Comparison of ENCODE assay signal across 12 mouse cellular contexts in the genomic region with DNA sequence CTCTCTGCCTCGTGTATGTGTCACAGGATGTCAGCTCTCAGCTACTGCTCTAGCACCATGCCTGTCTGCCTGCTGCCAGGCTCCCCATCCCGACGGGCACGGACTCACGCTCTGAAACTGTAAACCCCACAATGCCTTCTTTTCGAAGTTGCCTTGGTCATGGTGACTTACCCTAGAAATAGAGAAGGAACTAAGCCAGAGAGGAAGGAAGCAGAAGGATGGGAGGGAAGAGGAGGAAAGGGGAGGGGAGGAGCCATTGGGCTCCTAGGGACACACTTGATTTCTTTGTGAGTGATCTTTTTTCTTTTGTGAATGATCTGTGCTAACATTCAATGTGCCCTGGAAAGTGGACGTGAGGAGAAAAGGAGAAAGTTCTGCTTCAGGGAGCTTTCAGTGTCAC. TPM values are rescaled to one million over a fixed set of nuclear protein-coding genes. Genes with fewer than 3 reads are reported as not detected.
A peak's percentile ranks its signal among the peaks of the same experiment; 100 is the strongest.
DNase-seq lines count a peak whose midpoint lies in the region; ATAC-seq lines count a peak whose summit lies in the region.
"Had no signal": no experiment of that assay in that cellular context is flagged by ENCODE, and none has a peak within 500 bp of the region (broad histone marks: within the 10 kb centered on the region; RNA-seq: fewer than 3 reads in every experiment).

No protein-coding gene starts in this region.

- no peak overlapping the region for H3K4me3 ChIP-seq in forebrain, embryonic 15.5 days
- H3K4me3 ChIP-seq in forebrain, embryonic 16.5 days (replicated peaks; ENCODE audit: low read length), result no peak overlapping the region
- no peak overlapping the region for H3K4me3 ChIP-seq in intestine, embryonic 16.5 days (ENCODE audit: low read length)
- H3K4me3 ChIP-seq in intestine, embryonic 15.5 days (replicated peaks), result no peak overlapping the region
- H3K4me3 ChIP-seq in limb, embryonic 10.5 days, result peak overlapping the region; percentile 33; the same call in 1 of the 2 replicates

- no peak overlapping the region for H3K27ac ChIP-seq in forebrain, embryonic 15.5 days (replicated peaks)
- no peak overlapping the region for H3K27ac ChIP-seq in forebrain, embryonic 16.5 days (ENCODE audit: low read length)
- H3K27ac ChIP-seq in intestine, embryonic 16.5 days (ENCODE audit: low read length), result no peak overlapping the region
- H3K27ac ChIP-seq in intestine, embryonic 15.5 days, result no peak overlapping the region
- peak overlapping the region; percentile 73 for H3K27ac ChIP-seq in limb, embryonic 10.5 days
- H3K27ac ChIP-seq: liver, embryonic 14.5 days had no signal

- H3K4me1 ChIP-seq in forebrain, embryonic 15.5 days, result no peaks in the 10 kb centered on the region
- H3K4me1 ChIP-seq in forebrain, embryonic 16.5 days (replicated peaks; ENCODE audit: control insufficient read depth, insufficient read depth, low read length), result no peaks in the 10 kb centered on the region
- H3K4me1 ChIP-seq in intestine, embryonic 16.5 days (ENCODE audit: control insufficient read depth, insufficient read depth, low read length), result peaks cover 12% of the 10 kb centered on the region; the same call in 1 of the 2 replicates
- H3K4me1 ChIP-seq in intestine, embryonic 15.5 days (replicated peaks), result peaks cover 29% of the 10 kb centered on the region
- H3K4me1 ChIP-seq in limb, embryonic 10.5 days, result peaks cover 42% of the 10 kb centered on the region

- H3K27me3 ChIP-seq in forebrain, embryonic 15.5 days, result no peaks in the 10 kb centered on the region
- no peaks in the 10 kb centered on the region for H3K27me3 ChIP-seq in forebrain, embryonic 16.5 days (replicated peaks; ENCODE audit: control insufficient read depth, insufficient read depth, low read length)
- H3K27me3 ChIP-seq in intestine, embryonic 16.5 days (replicated peaks; ENCODE audit: control insufficient read depth, insufficient read depth, low read length), result no peaks in the 10 kb centered on the region
- no peaks in the 10 kb centered on the region for H3K27me3 ChIP-seq in intestine, embryonic 15.5 days (replicated peaks)
- no peaks in the 10 kb centered on the region for H3K27me3 ChIP-seq in limb, embryonic 10.5 days (ENCODE audit: low read depth, poor library complexity, severe bottlenecking)

- H3K36me3 ChIP-seq in forebrain, embryonic 15.5 days, result peaks cover under 1% of the 10 kb centered on the region; the same call in 1 of the 2 replicates
- no peaks in the 10 kb centered on the region for H3K36me3 ChIP-seq in forebrain, embryonic 16.5 days (ENCODE audit: control insufficient read depth, insufficient read depth)
- H3K36me3 ChIP-seq in intestine, embryonic 16.5 days (ENCODE audit: control insufficient read depth, insufficient read depth, low read length), result no peaks in the 10 kb centered on the region
- no peaks in the 10 kb centered on the region for H3K36me3 ChIP-seq in intestine, embryonic 15.5 days
- peaks cover 5% of the 10 kb centered on the region; the same call in 1 of the 2 replicates for H3K36me3 ChIP-seq in limb, embryonic 10.5 days

- WGBS in forebrain, embryonic 15.5 days, result 39% methylated on average over 7 of the region's 7 CpGs
- 32% methylated on average over 7 of the region's 7 CpGs for WGBS in forebrain, embryonic 16.5 days
- 50% methylated on average over 7 of the region's 7 CpGs for WGBS in intestine, embryonic 16.5 days
- WGBS in intestine, embryonic 15.5 days, result 55% methylated on average over 7 of the region's 7 CpGs
- 41% methylated on average over 7 of the region's 7 CpGs for WGBS in limb, embryonic 10.5 days

- peak; percentile 8 for DNase-seq in 416B (ENCODE audit: low read depth)
- no peak for DNase-seq in limb, embryonic 10.5 days (ENCODE audit: low spot score)
- no peak for DNase-seq in spleen, postnatal 10 days (ENCODE audit: low spot score in 2 of 2)
- DNase-seq in right cerebral cortex, adult 2 months (ENCODE audit: low spot score in 2 of 2), result no peak
- DNase-seq: B cell, adult 2 months; kidney, adult 8-10 months; layer of hippocampus, postnatal 36 days had no signal

- H3K9me3 ChIP-seq in forebrain, embryonic 15.5 days, result no peaks in the 10 kb centered on the region
- H3K9me3 ChIP-seq in forebrain, embryonic 16.5 days (ENCODE audit: control insufficient read depth, low read length), result no peaks in the 10 kb centered on the region
- no peaks in the 10 kb centered on the region for H3K9me3 ChIP-seq in intestine, embryonic 16.5 days (ENCODE audit: control insufficient read depth, low read length)
- no peaks in the 10 kb centered on the region for H3K9me3 ChIP-seq in intestine, embryonic 15.5 days
- H3K9me3 ChIP-seq in limb, embryonic 10.5 days (replicated peaks), result no peaks in the 10 kb centered on the region

- no peak for ATAC-seq in forebrain, embryonic 15.5 days (replicated peaks)
- no peak for ATAC-seq in forebrain, embryonic 16.5 days
- no peak for ATAC-seq in intestine, embryonic 16.5 days
- ATAC-seq in intestine, embryonic 15.5 days, result no peak

- peak overlapping the region; percentile 13; the same call in 1 of the 2 replicates for H3K4me2 ChIP-seq in forebrain, embryonic 15.5 days (replicated peaks)
- no peak overlapping the region for H3K4me2 ChIP-seq in forebrain, embryonic 16.5 days (ENCODE audit: low read length)
- H3K4me2 ChIP-seq in intestine, embryonic 16.5 days (ENCODE audit: low read depth, low read length), result no peak overlapping the region
- H3K4me2 ChIP-seq in intestine, embryonic 15.5 days (replicated peaks), result no peak overlapping the region

- no peak overlapping the region for H3K9ac ChIP-seq in forebrain, embryonic 15.5 days (replicated peaks)
- H3K9ac ChIP-seq in forebrain, embryonic 16.5 days (replicated peaks; ENCODE audit: low read depth, low read length), result no peak overlapping the region
- H3K9ac ChIP-seq in intestine, embryonic 16.5 days (ENCODE audit: low read depth, low read length), result peak overlapping the region; percentile 48; the same call in 1 of the 2 replicates
- H3K9ac ChIP-seq in intestine, embryonic 15.5 days, result no peak overlapping the region
- H3K9ac ChIP-seq: liver, embryonic 14.5 days had no signal

RNA-seq across cellular contexts. Expression of a gene that starts 5.0 kb away (rescaled TPM):
- 0.37 and 0.48 TPM in 2 replicates for polyA plus RNA-seq in forebrain, embryonic 15.5 days (2015; fragmentation: Nextera tagmentation; extraction: Ambion mirVana)
- 0.29 and 0.30 TPM in 2 replicates for polyA plus RNA-seq in forebrain, embryonic 16.5 days (2015; fragmentation: Nextera tagmentation; extraction: Ambion mirVana)
- polyA plus RNA-seq in intestine, embryonic 16.5 days (2015; fragmentation: Nextera tagmentation; extraction: Ambion mirVana), result 3.6 and 4.4 TPM in 2 replicates
- 4.1 TPM in 2 replicates for polyA plus RNA-seq in intestine, embryonic 15.5 days (2015; fragmentation: Nextera tagmentation; extraction: Ambion mirVana)
- polyA plus RNA-seq in limb, embryonic 10.5 days (2016; fragmentation: Nextera tagmentation; extraction: Ambion mirVana), result 1.8 and 4.1 TPM in 2 replicates

RNA-seq across cellular contexts. Expression of a gene that starts 13.9 kb away (rescaled TPM):
- 86.4 and 86.8 TPM in 2 replicates for polyA plus RNA-seq in forebrain, embryonic 15.5 days (2015; fragmentation: Nextera tagmentation; extraction: Ambion mirVana)
- polyA plus RNA-seq in forebrain, embryonic 16.5 days (2015; fragmentation: Nextera tagmentation; extraction: Ambion mirVana), result 87.4 and 92.4 TPM in 2 replicates
- polyA plus RNA-seq in intestine, embryonic 16.5 days (2015; fragmentation: Nextera tagmentation; extraction: Ambion mirVana), result 58.3 and 67.1 TPM in 2 replicates
- polyA plus RNA-seq in intestine, embryonic 15.5 days (2015; fragmentation: Nextera tagmentation; extraction: Ambion mirVana), result 61.1 and 62.0 TPM in 2 replicates
- polyA plus RNA-seq in limb, embryonic 10.5 days (2016; fragmentation: Nextera tagmentation; extraction: Ambion mirVana), result 92.3 and 97.5 TPM in 2 replicates

RNA-seq across cellular contexts. Expression of a gene that starts 43.9 kb away (rescaled TPM):
- 3.7 and 4.3 TPM in 2 replicates for polyA plus RNA-seq in forebrain, embryonic 15.5 days (2015; fragmentation: Nextera tagmentation; extraction: Ambion mirVana)
- polyA plus RNA-seq in forebrain, embryonic 16.5 days (2015; fragmentation: Nextera tagmentation; extraction: Ambion mirVana), result 4.5 TPM in 2 replicates
- polyA plus RNA-seq in intestine, embryonic 16.5 days (2015; fragmentation: Nextera tagmentation; extraction: Ambion mirVana), result 8.6 and 10.0 TPM in 2 replicates
- polyA plus RNA-seq in intestine, embryonic 15.5 days (2015; fragmentation: Nextera tagmentation; extraction: Ambion mirVana), result 7.9 and 8.9 TPM in 2 replicates
- 4.1 and 7.1 TPM in 2 replicates for polyA plus RNA-seq in limb, embryonic 10.5 days (2016; fragmentation: Nextera tagmentation; extraction: Ambion mirVana)
